In the genomic region with DNA sequence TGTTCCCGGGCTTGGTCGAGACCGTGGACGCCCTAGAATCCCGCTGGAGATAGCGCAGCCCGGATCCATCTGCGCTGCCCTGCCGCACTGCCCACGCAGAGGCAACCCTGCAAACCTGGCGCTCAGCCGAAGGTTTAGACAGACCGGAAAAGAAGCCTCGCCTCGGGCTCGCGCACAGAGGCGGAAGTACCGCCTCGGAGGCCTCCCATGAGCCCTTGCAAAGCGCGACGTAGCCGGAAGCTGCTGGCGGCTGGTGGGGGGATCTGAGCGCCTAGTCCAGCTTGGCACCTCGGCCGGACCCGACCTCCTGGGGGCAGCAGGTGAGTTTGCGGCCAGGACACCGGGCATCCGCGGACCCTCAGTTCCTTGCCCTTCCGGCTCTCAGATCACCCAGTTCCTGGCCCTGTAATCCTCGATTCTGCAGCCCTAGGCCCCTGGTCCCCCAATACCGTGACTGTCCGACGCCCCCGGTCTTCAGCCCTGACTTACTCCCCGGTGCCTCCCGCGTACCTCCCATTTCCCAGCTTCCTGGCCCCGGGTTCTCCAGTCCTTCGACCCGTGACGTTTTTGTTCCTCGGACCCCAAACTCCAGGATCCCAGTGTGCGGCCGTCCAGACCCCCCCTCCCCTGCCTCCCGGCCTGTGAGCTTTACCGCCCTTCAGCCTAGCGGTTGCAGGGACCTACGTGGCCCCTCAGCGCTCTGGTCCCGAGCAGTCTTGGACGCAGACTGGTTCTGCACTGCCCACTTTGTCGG, we compare ENCODE assay signal across 8 mouse cellular contexts. TPM values are rescaled to one million over a fixed set of nuclear protein-coding genes. Genes with fewer than 3 reads are reported as not detected.
DNase-seq lines count a peak whose midpoint lies in the region; ATAC-seq and TF ChIP-seq lines count a peak whose summit lies in the region.

TSS of gene Arfgap1 (plus strand) at position 216 of the 754 bp plus-strand sequence.

- H3K27ac ChIP-seq in bone marrow macrophage, adult 2 months (ENCODE audit: insufficient read depth, low read depth, low read length) = peak within 1 kb of the TSS; percentile 83
- peak within 1 kb of the TSS; percentile 87 for H3K27ac ChIP-seq in embryonic fibroblast, embryonic 13.5 days (ENCODE audit: insufficient read depth, low read length)
- peak within 1 kb of the TSS; percentile 86 for H3K27ac ChIP-seq in kidney, embryonic 14.5 days (ENCODE audit: low read depth, low read length)
- peak within 1 kb of the TSS; percentile 90 for H3K27ac ChIP-seq in limb, embryonic 15.5 days

- peak; percentile 91 for DNase-seq in 416B (ENCODE audit: low read depth)
- DNase-seq in heart, adult 9 months (ENCODE audit: low spot score in 2 of 2) = peak; percentile 91 to 93
- DNase-seq in monocyte, adult 2 months (ENCODE audit: low read depth in 1 of 2, low spot score in 2 of 2) = peak; percentile 58 to 77
- DNase-seq in spleen, postnatal 36 days (ENCODE audit: low spot score in 2 of 2) = peak; percentile 89 to 90

- H3K9me3 ChIP-seq in kidney, embryonic 14.5 days (ENCODE audit: control insufficient read depth, low read length) = no peaks in the 10 kb centered on the region
- no peaks in the 10 kb centered on the region for H3K9me3 ChIP-seq in limb, embryonic 15.5 days

- peak within 1 kb of the TSS; percentile 98 for H3K4me3 ChIP-seq in bone marrow macrophage, adult 2 months (ENCODE audit: insufficient read depth, low read length)
- peak within 1 kb of the TSS; percentile 100 for H3K4me3 ChIP-seq in embryonic fibroblast, embryonic 13.5 days (ENCODE audit: insufficient read depth, low read length)
- peak within 1 kb of the TSS; percentile 97 for H3K4me3 ChIP-seq in kidney, embryonic 14.5 days (ENCODE audit: low read length)
- peak within 1 kb of the TSS; percentile 73 for H3K4me3 ChIP-seq in limb, embryonic 15.5 days

- peaks cover 32% of the 10 kb centered on the region for H3K4me1 ChIP-seq in bone marrow macrophage, adult 2 months (ENCODE audit: control insufficient read depth, insufficient read depth, low read length)
- peaks cover 11% of the 10 kb centered on the region for H3K4me1 ChIP-seq in embryonic fibroblast, embryonic 13.5 days (ENCODE audit: control insufficient read depth, insufficient read depth, low read length)
- peaks cover 4% of the 10 kb centered on the region; the same call in 1 of the 2 replicates for H3K4me1 ChIP-seq in kidney, embryonic 14.5 days (ENCODE audit: control insufficient read depth, insufficient read depth, low read length)
- H3K4me1 ChIP-seq in limb, embryonic 15.5 days = peaks cover 20% of the 10 kb centered on the region

- no peaks in the 10 kb centered on the region for H3K27me3 ChIP-seq in kidney, embryonic 14.5 days (ENCODE audit: control insufficient read depth, insufficient read depth, low read length)
- H3K27me3 ChIP-seq in limb, embryonic 15.5 days = no peaks in the 10 kb centered on the region

- TF ChIP-seq POLR2A in bone marrow macrophage, adult 2 months (IDR thresholded peaks at IDR 0.05; ENCODE audit: borderline replicate concordance, low read depth, low read length) = peak; percentile 58; the same call in 1 of the 2 replicates
- TF ChIP-seq POLR2A in embryonic fibroblast, embryonic 13.5 days (IDR thresholded peaks at IDR 0.05; ENCODE audit: low read depth, low read length) = peak; percentile 98

- H3K4me2 ChIP-seq in kidney, embryonic 14.5 days (replicated peaks; ENCODE audit: low read depth, low read length) = peak within 1 kb of the TSS; percentile 80
- H3K4me2 ChIP-seq in limb, embryonic 15.5 days = peak within 1 kb of the TSS; percentile 68

- peak; percentile 93 for ATAC-seq in kidney, embryonic 14.5 days (ENCODE audit: low FRiP score, low TSS enrichment)
- ATAC-seq in limb, embryonic 15.5 days (ENCODE audit: insufficient number of reproducible peaks, low FRiP score, low TSS enrichment, low read depth) = peak; percentile 89

- WGBS in kidney, embryonic 14.5 days = under 1% methylated on average over 56 of the region's 57 CpGs
- under 1% methylated on average over 56 of the region's 57 CpGs for WGBS in limb, embryonic 15.5 days

- H3K9ac ChIP-seq in kidney, embryonic 14.5 days (ENCODE audit: low read depth, low read length) = peak within 1 kb of the TSS; percentile 93
- H3K9ac ChIP-seq in limb, embryonic 15.5 days = peak within 1 kb of the TSS; percentile 93

- H3K36me3 ChIP-seq in kidney, embryonic 14.5 days (ENCODE audit: control insufficient read depth, insufficient read depth, low read length) = peaks cover 25% of the 10 kb centered on the region
- peaks cover 32% of the 10 kb centered on the region for H3K36me3 ChIP-seq in limb, embryonic 15.5 days

- TF ChIP-seq CTCF in bone marrow macrophage, adult 2 months (IDR thresholded peaks at IDR 0.05; ENCODE audit: low read depth, low read length) = no peak
- TF ChIP-seq CTCF in embryonic fibroblast, embryonic 13.5 days (IDR thresholded peaks at IDR 0.05; ENCODE audit: borderline replicate concordance, insufficient read depth, low read length) = no peak

RNA-seq across cellular contexts. Expression of gene Arfgap1, which starts in this region (rescaled TPM):
- 30.5 and 35.3 TPM in 2 replicates for polyA plus RNA-seq in bone marrow macrophage, adult 2 months (2012; ENCODE audit: insufficient read depth, insufficient read length, missing spikeins)
- 88.3 and 96.5 TPM in 2 replicates for polyA plus RNA-seq in embryonic fibroblast, embryonic 13.5 days (2011; ENCODE audit: insufficient read length, low read depth, missing spikeins)
- 55.1 and 71.3 TPM in 2 replicates for polyA plus RNA-seq in kidney, embryonic 14.5 days (2014; fragmentation: Nextera tagmentation; extraction: Ambion mirVana)
- 147 and 148 TPM in 2 replicates for polyA plus RNA-seq in limb, embryonic 15.5 days (2015; fragmentation: Nextera tagmentation; extraction: Ambion mirVana)

Comparison
In these comparisons a context has a peak if more than half of its experiments do, and no peak if none do; other contexts are left out.
1. Peak in every context shown above with its lines: DNase-seq, ATAC-seq, H3K4me3 ChIP-seq and H3K27ac ChIP-seq.